Mouse (Mus musculus) hematopoietic stem cell, adult 5-6 weeks (primary cell): ENCODE results near the gene Mpg. TPM values are rescaled to one million over a fixed set of nuclear protein-coding genes. Genes with fewer than 3 reads are reported as not detected.

Experiments used
- ATAC-seq, 2 experiments: fragments of 125-278 bp in 1 of 2; replicated peaks in 1 of 2; 2 replicates each; pipeline ENCODE4 v1.8.0; 2016 to 2017; ENCODE audit warnings: inconsistent platforms in 2 of 2, mild to moderate bottlenecking in 2 of 2, moderate number of reproducible peaks in 2 of 2, low read depth in 1 of 2, moderate TSS enrichment in 1 of 2; ENCODE audit not compliant: low FRiP score in 2 of 2, poor library complexity in 2 of 2, severe bottlenecking in 2 of 2, insufficient read depth in 1 of 2, low TSS enrichment in 1 of 2
- total RNA-seq: library from RNA; stranded (forward); fragments of 172-1452, 232-1000 nt; gene quantifications from 2 replicates; pipeline ENCODE4 v1.2.3, GENCODE M21; 2017

The Mpg gene
- total RNA-seq, 1 experiment from 2014 or later, result 10.4 TPM

DNA sequence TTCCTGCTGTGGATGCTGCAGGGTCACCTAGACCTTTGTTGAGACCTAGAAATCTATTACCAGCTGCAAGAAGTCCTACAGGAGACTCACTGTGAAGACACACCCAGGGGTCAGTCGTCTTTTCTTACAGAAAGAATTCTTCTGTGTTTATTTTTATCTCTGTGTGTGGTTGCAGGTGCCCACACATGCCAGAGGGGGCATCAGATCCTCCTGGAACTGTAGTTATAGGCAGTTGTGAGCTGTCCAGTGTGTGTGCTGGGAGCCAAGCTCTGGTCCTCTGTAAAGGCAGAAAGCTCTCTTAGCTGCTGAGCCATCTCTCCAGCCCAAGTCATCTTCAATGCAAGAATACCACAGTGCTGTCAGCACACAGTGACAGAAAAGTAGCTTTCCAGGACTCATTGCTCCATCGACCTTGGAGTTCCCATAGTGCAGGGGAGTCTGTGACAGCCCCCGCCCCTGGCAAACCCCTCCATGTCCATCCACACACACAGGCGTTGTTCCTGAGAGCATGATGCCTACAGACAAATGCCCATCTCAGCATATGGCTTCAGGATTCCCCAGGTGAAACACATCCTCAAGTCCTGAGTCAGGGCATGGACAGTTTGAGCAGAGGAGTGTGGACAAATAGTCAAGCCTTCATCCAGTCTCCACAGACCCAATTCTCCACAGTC lies 2.9 kb upstream of the Mpg start:
- no peak for ATAC-seq

GRCm38 (mm10) chr11:32224468-32225139 lies 1.7 kb upstream of the Mpg start:
- ATAC-seq, result peak; percentile 5 to 33; a peak in 3 of 4 replicates

- peak; percentile 30 to 44 for ATAC-seq
Measured at GRCm38 (mm10) chr11:32225222-32226104, 842 bp upstream of the Mpg start.

GRCm38 (mm10) chr11:32227041-32227440 lies 736 bp downstream of the Mpg start:
- no peak for ATAC-seq

DNA sequence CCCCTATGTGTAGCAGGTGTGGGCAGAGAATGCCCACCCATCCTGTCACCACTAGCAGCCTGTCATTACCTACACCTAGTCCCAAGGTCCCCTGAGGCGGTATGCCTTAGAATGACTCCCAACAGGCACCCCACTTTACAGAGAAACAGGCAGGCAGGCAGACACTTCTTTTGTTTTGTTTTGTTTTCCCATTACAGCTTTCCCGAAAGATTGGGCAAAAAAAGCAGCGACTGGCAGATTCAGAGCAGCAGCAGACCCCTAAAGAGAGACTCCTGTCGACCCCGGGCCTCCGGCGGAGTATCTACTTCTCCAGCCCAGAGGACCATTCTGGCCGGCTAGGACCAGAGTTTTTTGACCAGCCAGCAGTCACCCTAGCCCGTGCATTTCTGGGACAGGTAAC lies 1.2 kb downstream of the Mpg start:
- ATAC-seq, result no peak

- ATAC-seq, result no peak
Measured at GRCm38 (mm10) chr11:32228292-32228845, 2.1 kb downstream of the Mpg start.

DNA sequence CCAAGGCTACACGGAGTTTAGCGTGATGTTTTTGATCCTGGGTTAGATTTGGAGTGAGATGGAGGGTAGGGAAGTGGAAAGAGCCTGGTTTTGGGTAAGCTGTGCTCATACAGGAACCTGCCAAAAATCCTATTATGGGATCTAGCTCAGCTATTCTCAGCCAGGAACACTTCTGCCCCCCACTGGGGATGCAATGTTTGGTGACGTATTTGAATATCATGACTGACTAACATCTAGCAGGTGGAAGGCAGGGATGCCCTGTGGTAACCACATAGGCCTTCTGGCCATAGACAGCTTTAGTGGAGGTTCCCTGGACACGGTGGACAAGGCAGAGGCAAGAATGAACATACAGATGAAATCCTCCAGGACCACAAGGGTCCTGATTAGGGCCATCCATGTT lies 3.9 kb downstream of the Mpg start:
- ATAC-seq, result no peak

GRCm38 (mm10) chr11:32231125-32231524 lies 4.8 kb downstream of the Mpg start:
- no peak for ATAC-seq

- ATAC-seq, result no peak
Measured at GRCm38 (mm10) chr11:32232848-32233247, 6.5 kb downstream of the Mpg start.

DNA sequence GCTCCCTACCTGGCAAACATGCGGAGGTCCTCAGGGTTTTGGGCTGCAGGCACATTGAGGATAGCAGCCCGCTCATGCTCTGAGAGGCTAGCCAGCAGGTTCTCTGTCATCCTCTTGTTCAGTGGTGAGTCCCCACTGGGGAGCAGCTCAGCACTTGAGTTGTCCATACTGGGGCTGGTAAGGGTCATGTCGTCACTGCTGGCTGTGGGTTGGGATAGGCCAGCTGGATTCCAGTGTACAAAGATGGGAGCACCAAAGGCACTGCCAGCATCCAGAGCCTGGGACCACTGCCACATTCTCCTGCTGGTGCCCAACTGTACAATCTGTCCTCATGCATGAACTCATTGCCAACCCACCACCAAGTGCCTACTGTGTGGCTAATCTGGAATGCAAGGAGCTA lies 7.6 kb downstream of the Mpg start:
- ATAC-seq, result no peak

GRCm38 (mm10) chr11:32234816-32235485 lies 8.6 kb downstream of the Mpg start:
- ATAC-seq, result no peak

GRCm38 (mm10) chr11:32235646-32236045 lies 9.3 kb downstream of the Mpg start:
- ATAC-seq, result no peak

GRCm38 (mm10) chr11:32236132-32236531 lies 9.8 kb downstream of the Mpg start:
- ATAC-seq, result no peak

- ATAC-seq, result peak in 1 of 2 experiments; percentile 59; a peak in 1 of 4 replicates
Measured at GRCm38 (mm10) chr11:32236712-32237410, 10.6 kb downstream of the Mpg start.

- no peak for ATAC-seq
Measured at GRCm38 (mm10) chr11:32237411-32237795, 11.1 kb downstream of the Mpg start.

DNA sequence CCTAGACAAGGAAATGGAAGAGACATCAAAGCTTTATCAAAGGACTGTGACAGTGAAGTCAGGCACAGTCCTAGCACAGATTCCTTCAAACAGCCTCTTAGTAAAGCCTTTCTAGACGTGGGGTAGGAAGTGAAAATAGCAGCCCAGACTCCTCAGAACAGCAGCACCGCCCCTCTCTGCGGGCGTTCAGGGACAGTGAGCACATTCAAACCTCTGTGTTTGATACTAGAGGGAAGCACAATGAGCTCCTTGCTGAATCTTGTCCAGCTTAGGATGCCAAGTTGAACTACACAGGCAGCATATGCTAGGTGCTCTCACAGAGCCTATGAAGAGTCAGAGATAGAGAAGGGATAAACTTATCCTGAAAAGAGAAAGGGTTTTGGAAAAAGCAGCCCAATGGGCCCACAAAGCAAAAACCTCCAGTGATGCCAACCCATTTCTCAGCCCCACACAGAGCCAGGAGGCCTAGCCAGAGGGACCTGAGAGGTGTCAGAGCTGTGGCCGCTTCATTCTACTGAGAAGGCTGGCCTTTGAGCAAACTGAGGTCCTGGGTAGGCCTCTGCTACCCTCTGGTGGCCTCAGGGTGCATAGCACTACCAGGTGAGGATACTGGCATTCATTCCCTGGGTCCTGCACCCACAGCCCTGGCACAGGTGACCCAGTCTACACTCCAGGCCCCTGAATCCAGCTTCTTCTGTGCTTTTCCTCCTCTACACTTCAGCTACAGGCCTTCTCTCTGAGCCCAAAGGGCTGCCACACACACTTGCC lies 12.0 kb downstream of the Mpg start:
- ATAC-seq, result peak; percentile 81 to 90
